ENCODE assay signal across 11 mouse cellular contexts in the genomic region with DNA sequence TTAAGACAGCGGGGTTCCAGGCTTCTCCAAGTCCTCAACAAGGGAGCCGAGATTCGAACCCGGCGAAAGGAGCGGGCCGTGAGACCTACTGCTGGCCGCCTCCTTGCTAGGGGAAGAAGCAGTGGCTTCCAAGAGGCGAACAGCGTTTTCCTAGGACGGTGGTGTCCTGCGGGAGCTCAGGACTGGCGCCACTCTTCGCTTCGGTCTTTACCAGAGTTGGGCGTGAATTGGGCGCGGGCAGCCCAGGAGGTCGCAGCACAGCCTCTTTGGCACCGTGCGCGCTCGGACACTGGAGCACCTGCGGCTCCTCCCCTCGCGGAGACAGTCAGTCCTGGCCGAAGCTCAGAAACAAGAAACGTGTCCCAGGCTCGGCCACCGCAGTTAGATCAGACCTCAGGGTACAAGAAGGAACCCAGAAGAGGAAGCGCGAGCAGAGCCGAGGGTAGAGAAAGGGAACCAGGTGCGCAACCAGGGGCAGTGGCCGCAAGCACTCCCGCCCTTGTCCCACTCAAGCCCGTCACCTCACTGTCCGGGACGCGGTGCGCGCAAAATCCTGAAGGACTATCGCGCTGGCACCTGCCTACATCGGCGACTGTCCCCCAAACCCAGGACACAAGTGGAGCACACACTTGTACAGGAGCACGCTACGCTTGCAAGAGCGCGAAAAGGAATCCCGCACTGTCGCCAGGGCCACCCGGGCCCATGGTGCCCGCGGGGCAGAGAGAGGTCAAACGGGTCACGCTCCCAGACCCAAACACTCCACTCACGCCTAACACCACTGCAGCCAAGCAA. TPM values are rescaled to one million over a fixed set of nuclear protein-coding genes. Genes with fewer than 3 reads are reported as not detected.
DNase-seq lines count a peak whose midpoint lies in the region; ATAC-seq lines count a peak whose summit lies in the region.
"Had no signal": no experiment of that assay in that cellular context is flagged by ENCODE, and none has a peak within 500 bp of the region (broad histone marks: within the 10 kb centered on the region; RNA-seq: fewer than 3 reads in every experiment).

No protein-coding gene starts in this region.

- peak; percentile 24 for DNase-seq in kidney, adult 18-20 months
- DNase-seq in kidney, postnatal 25 days = no peak
- DNase-seq in ZHBTc4 (ENCODE audit: low read depth, low spot score) = peak; percentile 71
- DNase-seq in hindbrain, embryonic 11.5 days (ENCODE audit: low spot score) = peak; percentile 66
- DNase-seq in gastrocnemius, postnatal 10 days = no peak
- DNase-seq in left cerebral cortex, adult 9 months (ENCODE audit: low spot score in 2 of 2) = no peak

- H3K27me3 ChIP-seq in hindbrain, embryonic 11.5 days (ENCODE audit: control insufficient read depth, insufficient read depth, low read length) = peaks cover 96% of the 10 kb centered on the region
- peaks cover 99% of the 10 kb centered on the region for H3K27me3 ChIP-seq in midbrain, embryonic 13.5 days

- no peaks in the 10 kb centered on the region for H3K36me3 ChIP-seq in hindbrain, embryonic 11.5 days (ENCODE audit: control insufficient read depth, insufficient read depth, low read length)
- H3K36me3 ChIP-seq in midbrain, embryonic 13.5 days = no peaks in the 10 kb centered on the region

- H3K9ac ChIP-seq in hindbrain, embryonic 11.5 days (ENCODE audit: low read depth, low read length) = no peak overlapping the region
- H3K9ac ChIP-seq in midbrain, embryonic 13.5 days (replicated peaks) = no peak overlapping the region

- no peak overlapping the region for H3K4me2 ChIP-seq in hindbrain, embryonic 11.5 days (replicated peaks; ENCODE audit: low read depth, low read length)
- no peak overlapping the region for H3K4me2 ChIP-seq in midbrain, embryonic 13.5 days (replicated peaks)

- no peak for ATAC-seq in hindbrain, embryonic 11.5 days (ENCODE audit: low FRiP score)
- ATAC-seq in megakaryocyte progenitor cell, adult 5-6 weeks (replicated peaks; ENCODE audit: poor library complexity) = peak; percentile 81
- ATAC-seq in midbrain, embryonic 13.5 days = no peak
- ATAC-seq: forebrain, embryonic 16.5 days; Patski had no signal

- H3K9me3 ChIP-seq in hindbrain, embryonic 11.5 days (ENCODE audit: control insufficient read depth, low read length) = no peaks in the 10 kb centered on the region
- no peaks in the 10 kb centered on the region for H3K9me3 ChIP-seq in midbrain, embryonic 13.5 days

- H3K4me3 ChIP-seq in hindbrain, embryonic 11.5 days (ENCODE audit: low read depth, low read length) = no peak overlapping the region
- no peak overlapping the region for H3K4me3 ChIP-seq in midbrain, embryonic 13.5 days (replicated peaks)

- under 1% methylated on average over 58 of the region's 58 CpGs for WGBS in hindbrain, embryonic 11.5 days
- WGBS in midbrain, embryonic 13.5 days = under 1% methylated on average over 58 of the region's 58 CpGs

- H3K27ac ChIP-seq in hindbrain, embryonic 11.5 days (ENCODE audit: low read depth, low read length) = no peak overlapping the region
- H3K27ac ChIP-seq in midbrain, embryonic 13.5 days = no peak overlapping the region

- H3K4me1 ChIP-seq in hindbrain, embryonic 11.5 days (replicated peaks; ENCODE audit: control insufficient read depth, insufficient read depth, low read length) = peaks cover 12% of the 10 kb centered on the region
- H3K4me1 ChIP-seq in midbrain, embryonic 13.5 days (replicated peaks) = peaks cover 26% of the 10 kb centered on the region

RNA-seq across cellular contexts. Expression of a gene that starts 14.3 kb away (rescaled TPM):
- 5.1 and 7.9 TPM in 2 replicates for polyA plus RNA-seq in hindbrain, embryonic 11.5 days (2014; fragmentation: Nextera tagmentation; extraction: Ambion mirVana)
- total RNA-seq in megakaryocyte progenitor cell, adult 5-6 weeks (2015) = not detected in 2 replicates
- not detected in 2 replicates for total RNA-seq in megakaryocyte progenitor cell, adult 5-6 weeks (2017)
- total RNA-seq in gastrocnemius, postnatal 10 days (2021) = not detected
- polyA plus RNA-seq in midbrain, embryonic 13.5 days (2015; fragmentation: Nextera tagmentation; extraction: Ambion mirVana) = 3.0 and 4.3 TPM in 2 replicates
- total RNA-seq: layer of hippocampus, postnatal 14 days had no signal
- polyA plus RNA-seq: forebrain, embryonic 16.5 days; Patski had no signal

Comparison
In these comparisons a context has a peak if more than half of its experiments do, and no peak if none do; other contexts are left out.
1. DNase-seq: peak in kidney, adult 18-20 months (single experiment), ZHBTc4 (single experiment) and hindbrain, embryonic 11.5 days (single experiment); none in kidney, postnatal 25 days (0 of 2), gastrocnemius, postnatal 10 days (single experiment) and left cerebral cortex, adult 9 months (0 of 2).